Mouse (Mus musculus) megakaryocyte-erythroid progenitor cell, adult 5-6 weeks (primary cell): ENCODE data around the gene Eif4e. TPM values are rescaled to one million over a fixed set of nuclear protein-coding genes. Genes with fewer than 3 reads are reported as not detected.

ENCODE experiments used
- ATAC-seq: replicated peaks from 2 replicates; pipeline ENCODE4 v1.8.0; 2016; ENCODE audit warnings: mild to moderate bottlenecking, inconsistent platforms; ENCODE audit not compliant: severe bottlenecking, poor library complexity, low FRiP score, low TSS enrichment
- total RNA-seq, 2 experiments: library from RNA; stranded (forward) in 1 of 2; stranded (reverse) in 1 of 2; fragments of 200-1000, 215-1000 nt in 1 of 2; fragments of >200 nt in 1 of 2; fragmentation: Nextera tagmentation in 1 of 2; gene quantifications; 2 replicates each; pipeline ENCODE4 v1.2.3; 2014 to 2017

The Eif4e gene
- total RNA-seq, 2 experiments from 2014 or later: 215 to 348 TPM

GRCm38 (mm10) chr3:138514749-138515148 is 11.2 kb upstream of the Eif4e start:
- ATAC-seq: no peak

- ATAC-seq: no peak
These were observed 10.2 kb upstream of the Eif4e start for GRCm38 (mm10) chr3:138515656-138516370.

- ATAC-seq: peak; percentile 92
These were observed 8.1 kb upstream of the Eif4e start for GRCm38 (mm10) chr3:138517881-138518280.

- ATAC-seq: no peak
These were observed 6.8 kb upstream of the Eif4e start for GRCm38 (mm10) chr3:138519218-138519617.

- no peak for ATAC-seq
These were observed 2.0 kb upstream of the Eif4e start for GRCm38 (mm10) chr3:138523956-138524355.

GRCm38 (mm10) chr3:138525494-138525893 is 485 bp upstream of the Eif4e start:
- ATAC-seq: no peak

- ATAC-seq: peak; percentile 81
These were observed 1.1 kb downstream of the Eif4e start for GRCm38 (mm10) chr3:138526916-138527666.

GRCm38 (mm10) chr3:138527667-138528231 is 1.8 kb downstream of the Eif4e start:
- peak; percentile 23 for ATAC-seq

GRCm38 (mm10) chr3:138528265-138528664 is 2.3 kb downstream of the Eif4e start:
- ATAC-seq: no peak

GRCm38 (mm10) chr3:138530578-138531478 is 4.8 kb downstream of the Eif4e start:
- 0 out of 2 replicates have a peak, but pooled peaks have one; percentile 26 for ATAC-seq

GRCm38 (mm10) chr3:138531479-138532181 is 5.7 kb downstream of the Eif4e start:
- ATAC-seq: no peak

- ATAC-seq: peak; percentile 36
These were observed 6.8 kb downstream of the Eif4e start for GRCm38 (mm10) chr3:138532764-138533163.

- no peak for ATAC-seq
These were observed 10.1 kb downstream of the Eif4e start for GRCm38 (mm10) chr3:138536031-138536430.

- no peak for ATAC-seq
These were observed 16.6 kb downstream of the Eif4e start for GRCm38 (mm10) chr3:138542621-138543020.

- no peak for ATAC-seq
These were observed 18.1 kb downstream of the Eif4e start for GRCm38 (mm10) chr3:138544117-138544516.

GRCm38 (mm10) chr3:138546678-138547077 is 20.7 kb downstream of the Eif4e start:
- ATAC-seq: no peak

- ATAC-seq: no peak
These were observed 23.1 kb downstream of the Eif4e start for GRCm38 (mm10) chr3:138549045-138549444.

- no peak for ATAC-seq
These were observed 24.6 kb downstream of the Eif4e start for GRCm38 (mm10) chr3:138550336-138551123.
